Mouse (Mus musculus): ENCODE measurements around the gene Ssr1. TPM values are rescaled to one million over a fixed set of nuclear protein-coding genes. Genes with fewer than 3 reads are reported as not detected.
A peak's percentile ranks its signal among the peaks of the same experiment; 100 is the strongest.

Gene Ssr1
- 44.7 TPM for polyA plus RNA-seq (2012; fragmentation: generic; extraction: Trizol)

- H3K27me3 ChIP-seq (ENCODE audit: control insufficient read depth, insufficient read depth, insufficient read length) = peaks cover 1% of the 10 kb centered on the region
- H3K79me2 ChIP-seq (ENCODE audit: control insufficient read depth, insufficient read depth) = peaks cover 40% of the 10 kb centered on the region
- TF ChIP-seq MAX (IDR thresholded peaks at IDR 0.05; ENCODE audit: low read depth) (no peak), USF1 (IDR thresholded peaks at IDR 0.05; ENCODE audit: low read depth) (peak; percentile 57), TCF12 (IDR thresholded peaks at IDR 0.05; ENCODE audit: insufficient read depth, poor library complexity, severe bottlenecking) (no peak), POLR2AphosphoS2 (IDR thresholded peaks at IDR 0.05; ENCODE audit: insufficient read length, low read depth) (peak; percentile 95), SRF (IDR thresholded peaks at IDR 0.05; ENCODE audit: control insufficient read depth, insufficient read length, low read depth) (no peak), REST (IDR thresholded peaks at IDR 0.05; ENCODE audit: insufficient read depth, insufficient read length) (peak; percentile 18), E2F4 (IDR thresholded peaks at IDR 0.05; ENCODE audit: insufficient read depth) (no peak), MYOD1 (IDR thresholded peaks at IDR 0.05; ENCODE audit: control insufficient read depth in 1 of 3, insufficient read length in 2 of 3, low read depth in 2 of 3) (peak in 1 of 3 experiments; percentile 8), POLR2A (IDR thresholded peaks at IDR 0.05; ENCODE audit: insufficient read length, low read depth) (peak; percentile 96), CEBPB (IDR thresholded peaks at IDR 0.05; ENCODE audit: insufficient read depth, poor library complexity, severe bottlenecking) (no peak), MYOG (IDR thresholded peaks at IDR 0.05; ENCODE audit: control insufficient read depth in 1 of 3, insufficient read depth in 1 of 3, insufficient read length in 2 of 3, low read depth in 2 of 3) (no peak)
These were observed at the start of gene Ssr1 for GRCm38 (mm10) chr13:37993704-37994404. Gene Ssr1, minus strand, starts transcription at chr13:37994217.

DNA sequence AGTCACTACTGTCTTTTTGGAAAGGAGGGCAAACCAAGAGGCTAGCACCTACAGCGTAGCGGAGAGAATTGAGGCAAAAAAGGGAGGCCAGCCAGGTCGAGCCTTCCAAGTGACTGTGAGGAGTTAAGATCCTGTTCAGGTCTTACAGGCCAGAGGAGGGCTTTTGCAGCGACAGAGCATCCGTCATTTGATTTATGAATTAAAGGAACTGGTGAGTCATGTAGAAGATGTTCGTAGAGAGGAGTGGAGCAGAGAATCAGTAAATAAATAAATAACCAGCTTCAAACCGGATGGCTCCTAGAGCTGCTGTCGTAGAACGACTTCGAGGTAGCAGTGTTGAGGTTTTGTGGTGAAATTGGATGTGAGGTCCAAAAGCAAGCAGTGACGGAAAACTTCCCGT, 43.8 kb upstream of the Ssr1 start:
- no peak for TF ChIP-seq TCF3 (IDR thresholded peaks at IDR 0.05; ENCODE audit: insufficient read length, low read depth)
- no peak for TF ChIP-seq REST (IDR thresholded peaks at IDR 0.05; ENCODE audit: insufficient read depth, insufficient read length)
- no peak for TF ChIP-seq POLR2A (IDR thresholded peaks at IDR 0.05; ENCODE audit: insufficient read length, low read depth)
- TF ChIP-seq CEBPB (IDR thresholded peaks at IDR 0.05; ENCODE audit: insufficient read depth, poor library complexity, severe bottlenecking) = no peak
- TF ChIP-seq MYOD1 (IDR thresholded peaks at IDR 0.05; ENCODE audit: control insufficient read depth in 1 of 3, insufficient read length in 2 of 3, low read depth in 2 of 3) = no peak
- no peak for TF ChIP-seq MAX (IDR thresholded peaks at IDR 0.05; ENCODE audit: low read depth)
- TF ChIP-seq USF1 (IDR thresholded peaks at IDR 0.05; ENCODE audit: low read depth) = no peak
- TF ChIP-seq MYOG (IDR thresholded peaks at IDR 0.05; ENCODE audit: control insufficient read depth in 1 of 3, insufficient read depth in 1 of 3, insufficient read length in 2 of 3, low read depth in 2 of 3) = no peak
- TF ChIP-seq E2F4 (IDR thresholded peaks at IDR 0.05; ENCODE audit: insufficient read depth) = no peak
- TF ChIP-seq POLR2AphosphoS2 (IDR thresholded peaks at IDR 0.05; ENCODE audit: insufficient read length, low read depth) = no peak
- peak overlapping the region; percentile 84 for H3K4me2 ChIP-seq (ENCODE audit: low read depth)
- H3K4me3 ChIP-seq = peak overlapping the region; percentile 99

More at GRCm38 (mm10) chr13:37993704-37994404, at the start of gene Ssr1:
- Histone ChIP-seq H3K4me3 (peak within 1 kb of the TSS; percentile 74), H3ac (ENCODE audit: control insufficient read depth, insufficient read length) (peak within 1 kb of the TSS; percentile 84), H3K4me2 (ENCODE audit: low read depth) (peak within 1 kb of the TSS; percentile 83), H3K36me3 (ENCODE audit: control insufficient read depth, insufficient read depth) (peaks cover 25% of the 10 kb centered on the region)

DNA sequence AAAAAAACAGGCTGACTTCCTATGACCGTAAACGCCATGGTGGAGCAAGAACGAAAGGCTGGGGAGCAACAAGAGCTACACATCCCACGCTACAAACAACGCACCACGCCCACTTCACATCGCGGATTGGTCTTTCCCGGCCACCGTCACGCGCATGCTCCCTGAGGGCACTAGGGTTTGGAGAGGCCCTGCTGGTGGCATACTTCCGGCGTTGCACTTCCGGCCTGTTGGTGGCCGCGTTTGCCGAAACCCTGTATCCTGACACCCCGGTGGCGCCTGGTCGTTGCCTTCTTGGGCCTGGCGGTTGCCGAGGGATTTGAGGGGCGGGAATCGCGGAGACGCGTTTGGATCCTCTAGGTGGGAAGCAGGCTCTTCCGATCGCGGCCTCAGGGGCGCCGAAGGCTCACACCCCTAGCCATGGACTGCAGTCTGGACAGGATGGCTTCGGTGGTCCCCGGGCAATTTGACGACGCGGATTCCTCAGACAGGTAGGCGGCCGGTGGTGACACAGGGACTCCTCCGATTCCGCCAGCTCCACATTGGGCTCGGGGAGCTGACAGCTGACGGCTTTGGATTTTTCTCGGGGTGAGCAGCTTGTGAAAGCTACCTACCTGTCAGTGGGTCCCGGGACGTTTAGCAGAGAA, 43.1 kb upstream of the Ssr1 start, which contains the start of gene Cage1:
TSS of gene Cage1 (minus strand) at position 26 of the 644 bp plus-strand sequence.
- Histone ChIP-seq H3K79me2 (ENCODE audit: control insufficient read depth, insufficient read depth) (peaks cover 23% of the 10 kb centered on the region), H3K36me3 (ENCODE audit: control insufficient read depth, insufficient read depth) (peaks cover 8% of the 10 kb centered on the region), H3K4me3 (peak within 1 kb of the TSS; percentile 99), H3K27me3 (ENCODE audit: control insufficient read depth, insufficient read depth, insufficient read length) (no peaks in the 10 kb centered on the region), H3ac (ENCODE audit: control insufficient read depth, insufficient read length) (peak within 1 kb of the TSS; percentile 39), H3K4me2 (ENCODE audit: low read depth) (peak within 1 kb of the TSS; percentile 86)
- TF ChIP-seq SRF (IDR thresholded peaks at IDR 0.05; ENCODE audit: control insufficient read depth, insufficient read length, low read depth) (peak; percentile 53), POLR2A (IDR thresholded peaks at IDR 0.05; ENCODE audit: insufficient read length, low read depth) (peak; percentile 82), MAX (IDR thresholded peaks at IDR 0.05; ENCODE audit: low read depth) (peak; percentile 68), POLR2AphosphoS2 (IDR thresholded peaks at IDR 0.05; ENCODE audit: insufficient read length, low read depth) (no peak)

More for the DNA sequence above, 43.8 kb upstream of the Ssr1 start:
- Histone ChIP-seq H3K27me3 (ENCODE audit: control insufficient read depth, insufficient read depth, insufficient read length) (no peaks in the 10 kb centered on the region), H3K79me2 (ENCODE audit: control insufficient read depth, insufficient read depth) (peaks cover 23% of the 10 kb centered on the region), H3K36me3 (ENCODE audit: control insufficient read depth, insufficient read depth) (peaks cover 8% of the 10 kb centered on the region), H3ac (ENCODE audit: control insufficient read depth, insufficient read length) (peak overlapping the region; percentile 39)

GRCm38 (mm10) chr13:38036343-38037043, 42.5 kb upstream of the Ssr1 start, which contains the start of gene Riok1:
Gene Riok1, plus strand, starts transcription at chr13:38036995.
- no peaks in the 10 kb centered on the region for H3K27me3 ChIP-seq (ENCODE audit: control insufficient read depth, insufficient read depth, insufficient read length)
- peak within 1 kb of the TSS; percentile 86 for H3K4me2 ChIP-seq (ENCODE audit: low read depth)
- peaks cover 23% of the 10 kb centered on the region for H3K79me2 ChIP-seq (ENCODE audit: control insufficient read depth, insufficient read depth)
- H3K36me3 ChIP-seq (ENCODE audit: control insufficient read depth, insufficient read depth) = peaks cover 8% of the 10 kb centered on the region
- peak within 1 kb of the TSS; percentile 39 for H3ac ChIP-seq (ENCODE audit: control insufficient read depth, insufficient read length)
- TF ChIP-seq TCF12 (IDR thresholded peaks at IDR 0.05; ENCODE audit: insufficient read depth, poor library complexity, severe bottlenecking) (no peak), SRF (IDR thresholded peaks at IDR 0.05; ENCODE audit: control insufficient read depth, insufficient read length, low read depth) (no peak), TCF3 (IDR thresholded peaks at IDR 0.05; ENCODE audit: insufficient read length, low read depth) (no peak), CEBPB (IDR thresholded peaks at IDR 0.05; ENCODE audit: insufficient read depth, poor library complexity, severe bottlenecking) (no peak), USF1 (IDR thresholded peaks at IDR 0.05; ENCODE audit: low read depth) (no peak), MAX (IDR thresholded peaks at IDR 0.05; ENCODE audit: low read depth) (no peak), POLR2AphosphoS2 (IDR thresholded peaks at IDR 0.05; ENCODE audit: insufficient read length, low read depth) (no peak), E2F4 (IDR thresholded peaks at IDR 0.05; ENCODE audit: insufficient read depth) (no peak), MYOG (IDR thresholded peaks at IDR 0.05; ENCODE audit: control insufficient read depth in 1 of 3, insufficient read depth in 1 of 3, insufficient read length in 2 of 3, low read depth in 2 of 3) (peak in 1 of 3 experiments; percentile 3), REST (IDR thresholded peaks at IDR 0.05; ENCODE audit: insufficient read depth, insufficient read length) (no peak), POLR2A (IDR thresholded peaks at IDR 0.05; ENCODE audit: insufficient read length, low read depth) (no peak), MYOD1 (IDR thresholded peaks at IDR 0.05; ENCODE audit: control insufficient read depth in 1 of 3, insufficient read length in 2 of 3, low read depth in 2 of 3) (peak in 1 of 3 experiments; percentile 14)
- peak within 1 kb of the TSS; percentile 99 for H3K4me3 ChIP-seq

All from myocyte (in vitro differentiated cells).